Mouse (Mus musculus) monocyte, adult 2 months (primary cell): ENCODE measurements around the gene Anln.
"Not testable (repeated sequence)": the region's sequence is repeated elsewhere in the genome, so short reads cannot be mapped to it uniquely, and the experiment has no call there.

Experiments
- DNase-seq, 2 experiments: peaks; one replicate each; pipeline ENCODE4 v3.0.0; 2022; ENCODE audit warnings: low spot score in 2 of 2, low read depth in 1 of 2

The Anln gene

DNA sequence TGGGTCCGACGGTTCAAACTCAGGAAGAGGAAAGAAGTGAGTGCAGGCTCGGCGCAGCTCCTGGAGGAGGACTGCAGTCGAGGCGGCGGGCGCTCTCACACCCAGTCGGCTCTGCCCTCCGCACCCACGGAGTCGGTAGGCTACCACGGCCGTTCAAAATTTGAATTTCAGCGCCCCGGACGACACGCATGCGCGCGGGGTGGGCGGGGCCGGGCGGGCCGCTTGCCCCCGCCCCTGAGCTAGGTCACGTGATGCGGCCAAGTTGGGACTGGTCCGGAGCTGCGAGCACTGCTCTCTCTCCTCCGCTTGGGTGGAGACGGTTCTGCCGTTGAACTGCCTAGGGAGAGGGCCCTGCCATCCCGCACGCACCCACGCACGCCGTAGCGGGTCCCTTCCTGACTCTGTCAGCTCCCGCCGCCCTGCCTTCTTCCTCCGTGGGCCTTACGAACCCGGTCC is at the start of gene Anln:
Gene Anln, minus strand, starts transcription at position 168 of the 456 bp plus-strand sequence.
- peak; percentile 71 to 82 for DNase-seq

DNA sequence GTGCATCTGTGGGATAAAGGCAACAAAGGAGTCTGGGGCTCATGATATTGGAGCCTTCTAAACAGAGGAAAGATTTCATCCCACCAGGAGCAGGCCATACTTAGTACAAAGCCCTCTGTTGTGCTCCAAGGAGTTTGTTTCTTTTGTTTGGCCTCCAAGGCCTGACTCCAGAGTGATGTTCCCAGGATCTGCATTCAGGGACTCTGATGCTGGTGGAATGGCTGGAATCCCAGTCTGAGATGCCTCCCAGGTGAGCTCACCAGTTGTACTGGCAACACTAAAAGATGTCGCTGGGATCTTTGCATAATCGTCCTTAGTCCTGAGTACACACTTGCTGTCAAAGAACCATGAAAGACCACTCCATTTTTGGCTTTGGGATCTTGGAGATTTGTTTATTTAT is 45.1 kb upstream of the Anln start:
- no peak for DNase-seq

DNA sequence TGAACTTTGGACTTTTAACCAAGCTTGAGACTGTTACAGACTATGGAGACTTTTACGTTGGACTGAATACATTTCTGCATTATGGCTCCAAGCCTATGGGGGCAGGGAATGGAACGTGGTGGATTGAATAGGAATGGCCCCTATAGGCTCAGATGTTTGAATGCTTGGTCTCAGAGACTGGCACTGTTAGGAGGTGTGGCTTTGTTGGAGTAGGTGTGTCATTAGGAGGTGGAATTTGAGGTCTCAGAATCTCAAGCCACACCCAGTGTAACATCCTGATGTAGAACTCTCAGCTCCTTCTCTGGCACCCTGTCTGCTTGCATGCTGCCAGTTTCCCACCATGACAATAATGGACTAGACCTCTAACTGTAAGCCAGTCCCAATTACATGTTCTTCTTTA is 44.2 kb upstream of the Anln start:
- no peak for DNase-seq

DNA sequence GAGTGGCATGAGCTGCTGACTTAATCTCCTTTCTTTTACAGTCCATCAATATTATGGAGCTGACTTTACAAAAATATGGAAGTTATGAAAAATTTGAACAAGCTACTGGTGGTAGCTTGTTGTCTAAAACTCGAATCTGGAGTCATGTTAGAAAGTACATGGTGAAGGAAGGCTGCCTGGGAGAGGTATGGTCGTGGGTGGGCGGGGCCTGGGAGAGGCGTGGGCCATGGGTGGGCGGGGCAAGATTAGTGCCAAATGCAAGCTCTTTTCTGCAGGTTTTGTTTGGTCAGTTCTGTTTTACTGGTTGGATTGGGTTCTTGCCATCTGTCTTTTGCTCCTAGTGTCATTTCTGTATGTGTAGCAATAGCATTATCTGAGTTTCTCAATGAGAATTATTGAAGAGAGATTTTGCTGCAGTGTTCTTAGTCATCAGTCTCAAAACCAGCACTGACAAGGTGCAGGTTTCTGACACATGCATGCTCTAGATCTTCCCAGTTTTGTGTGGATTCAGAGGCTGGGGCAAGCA is 41.4 kb upstream of the Anln start:
- no peak for DNase-seq

DNA sequence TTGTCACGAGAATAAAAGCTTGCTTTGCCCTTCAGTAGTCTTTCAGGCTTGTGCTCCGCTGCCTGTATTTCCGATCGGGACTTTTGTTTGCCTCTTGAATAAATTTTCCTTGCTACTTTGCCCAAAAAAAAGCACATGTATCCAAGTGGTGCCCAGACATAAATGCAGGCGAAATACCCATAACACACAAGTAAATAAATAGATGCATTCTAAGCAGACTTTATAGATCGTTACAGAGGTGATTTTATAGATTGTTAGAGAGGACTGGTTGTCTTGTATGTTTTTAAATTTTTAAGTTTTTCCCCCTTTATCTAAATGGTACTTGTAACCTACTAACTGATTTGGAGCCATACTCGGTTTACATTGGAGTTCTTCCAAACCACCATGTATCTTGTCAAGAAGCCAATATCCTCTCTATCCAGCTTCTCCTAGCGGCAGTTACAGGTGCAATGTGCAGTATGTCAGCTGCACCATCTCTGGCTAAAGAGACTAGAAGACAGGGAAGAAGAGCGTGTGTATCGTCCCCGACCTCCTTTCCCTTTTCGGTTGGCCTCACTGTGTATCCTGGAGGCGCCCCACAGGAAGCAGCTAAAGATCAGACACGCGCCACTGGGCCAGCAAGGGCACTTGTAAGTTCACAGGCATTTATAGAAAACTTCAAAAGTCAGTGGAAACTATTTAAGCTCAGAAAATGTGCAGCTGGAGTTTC is 40.7 kb upstream of the Anln start:
- DNase-seq: no peak

DNA sequence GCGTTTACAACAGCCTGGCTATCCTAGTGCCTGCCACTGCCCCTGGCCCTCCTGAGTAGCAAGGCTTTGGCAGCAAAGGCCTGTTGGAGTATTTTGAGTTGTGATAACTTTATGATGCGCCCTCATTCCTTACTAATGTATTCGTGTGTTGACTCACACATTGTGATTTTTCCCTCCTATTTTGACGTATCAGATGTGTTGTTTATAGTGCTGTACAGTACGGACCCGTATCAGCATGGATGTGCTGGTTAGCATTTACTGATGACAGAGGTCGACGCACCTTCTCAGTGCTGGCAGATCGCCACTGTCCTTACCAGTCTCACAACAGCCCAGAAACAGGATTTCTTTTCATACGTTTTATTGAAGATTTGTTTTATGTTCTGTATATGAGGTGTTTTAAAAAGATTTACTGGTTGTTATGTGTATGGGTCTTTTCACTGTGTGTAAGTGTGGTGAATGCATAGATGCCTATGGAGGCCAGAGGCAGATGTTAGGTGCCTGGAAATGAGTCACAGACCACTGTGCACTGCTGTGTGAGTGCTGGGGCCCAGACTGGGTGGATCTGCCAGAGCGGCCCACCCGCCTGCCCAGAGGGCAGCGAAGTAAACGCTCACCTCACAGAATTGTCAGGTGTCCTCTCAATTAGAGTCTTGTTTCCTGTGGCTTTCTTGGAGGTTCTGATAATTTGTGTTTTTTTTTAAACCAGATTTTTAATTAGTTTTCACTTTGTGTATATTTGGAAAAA is 39.9 kb upstream of the Anln start:
- no peak for DNase-seq

DNA sequence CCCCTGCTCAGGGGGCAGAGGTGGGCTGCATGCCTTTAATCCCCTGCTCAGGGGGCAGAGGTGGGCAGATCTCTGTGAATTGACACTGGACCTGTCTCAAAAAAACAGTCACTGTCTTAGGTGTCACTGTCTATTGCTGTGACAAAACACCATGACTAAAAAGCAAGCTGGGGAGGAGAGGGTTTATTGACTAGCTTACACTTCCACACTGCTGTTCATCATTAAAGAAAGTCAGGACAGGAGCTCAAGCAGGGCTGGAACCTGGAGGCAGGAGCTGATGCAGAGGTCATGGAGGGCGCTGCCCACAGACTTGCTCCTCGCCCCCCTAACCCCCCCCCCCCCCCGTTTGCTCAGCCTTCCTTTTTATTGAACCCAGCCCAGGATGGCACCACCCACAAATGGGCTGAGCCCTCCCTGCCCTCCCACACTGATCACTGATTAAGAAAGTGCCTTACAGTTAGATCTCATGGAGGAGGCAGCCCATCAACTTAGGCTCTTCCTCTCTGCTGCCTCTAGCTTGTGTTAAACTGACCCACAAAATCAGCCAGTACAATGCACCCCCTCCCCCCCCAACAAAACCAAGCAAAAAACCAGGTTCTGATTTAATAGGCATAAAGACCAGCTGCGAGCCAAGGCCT is 39.2 kb upstream of the Anln start:
- no peak for DNase-seq

DNA sequence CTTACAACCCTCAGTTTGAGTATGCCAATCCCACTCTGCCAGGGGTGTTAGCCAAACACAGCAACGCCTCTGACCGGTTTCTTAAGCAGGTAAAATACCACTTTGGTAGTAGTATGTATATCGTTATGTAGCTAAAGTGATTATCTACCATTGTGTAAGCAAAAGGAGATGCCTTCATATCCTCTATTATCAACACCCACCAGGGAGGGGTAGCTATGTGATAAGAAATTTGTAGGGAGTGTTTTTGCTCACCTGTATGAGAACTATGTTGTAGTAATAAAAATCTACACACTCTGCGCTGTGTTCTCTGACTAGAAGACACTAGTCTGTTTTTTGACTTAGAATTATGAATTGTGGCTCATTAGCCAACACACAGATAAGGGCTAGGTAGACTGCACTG is 35.7 kb upstream of the Anln start:
- DNase-seq: no peak

DNA sequence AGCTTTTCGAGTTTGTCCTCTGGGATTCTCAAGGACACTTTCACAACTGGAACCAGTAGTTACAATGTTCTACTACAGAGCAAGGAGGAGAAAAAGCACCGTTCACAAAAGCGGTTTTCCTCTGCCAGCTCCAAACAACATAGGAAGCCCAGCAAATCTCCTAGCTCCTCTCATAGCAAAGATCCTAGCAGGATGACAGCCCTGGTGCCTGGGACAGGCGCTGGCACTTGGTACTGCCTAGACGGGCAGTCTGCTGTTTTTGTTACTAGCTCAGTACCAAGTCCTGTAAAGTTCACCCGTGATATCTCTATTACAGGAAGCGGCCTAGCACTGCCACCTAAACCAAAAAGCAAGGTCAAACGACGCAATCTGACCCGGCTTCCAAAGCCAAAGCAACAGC is 35.2 kb upstream of the Anln start:
- no peak for DNase-seq

DNA sequence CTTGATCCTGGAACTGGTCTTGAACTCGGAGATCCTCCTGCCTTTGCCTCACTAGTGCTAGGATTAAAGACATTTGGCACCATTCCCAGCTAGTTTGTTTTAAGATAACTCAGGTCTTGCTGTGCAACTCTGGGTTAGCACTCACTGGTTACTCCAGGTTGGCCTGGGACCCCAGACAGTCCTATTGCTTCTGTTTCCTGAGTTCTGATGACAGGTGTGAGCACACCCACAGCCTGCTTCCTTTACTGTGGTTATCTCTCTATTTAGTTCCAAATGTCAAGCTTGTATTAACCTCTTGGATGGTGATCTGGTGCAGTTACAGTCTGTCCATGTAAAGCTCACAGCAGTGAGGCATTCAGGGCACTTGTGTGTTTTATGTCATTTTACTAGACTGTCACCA is 34.5 kb upstream of the Anln start:
- no peak for DNase-seq

DNA sequence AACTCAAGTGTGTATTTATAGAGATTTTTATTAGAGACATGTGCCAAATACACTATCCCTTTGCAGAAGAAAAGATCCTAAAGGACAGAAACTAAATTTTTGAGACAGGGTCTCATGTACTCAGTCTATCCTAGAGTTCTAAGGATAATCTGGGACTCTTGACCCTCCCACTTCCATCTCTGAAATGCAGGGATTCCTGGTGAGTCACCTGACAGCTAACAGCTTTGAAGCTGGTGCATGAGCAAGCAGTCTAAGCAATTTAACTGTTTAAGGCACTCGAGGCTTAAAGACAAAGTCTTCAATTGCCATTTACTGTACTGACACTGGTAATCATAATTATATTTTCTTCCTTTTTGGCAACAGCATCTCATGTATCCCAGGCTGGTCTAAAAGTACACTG is 33.6 kb upstream of the Anln start:
- no peak for DNase-seq

DNA sequence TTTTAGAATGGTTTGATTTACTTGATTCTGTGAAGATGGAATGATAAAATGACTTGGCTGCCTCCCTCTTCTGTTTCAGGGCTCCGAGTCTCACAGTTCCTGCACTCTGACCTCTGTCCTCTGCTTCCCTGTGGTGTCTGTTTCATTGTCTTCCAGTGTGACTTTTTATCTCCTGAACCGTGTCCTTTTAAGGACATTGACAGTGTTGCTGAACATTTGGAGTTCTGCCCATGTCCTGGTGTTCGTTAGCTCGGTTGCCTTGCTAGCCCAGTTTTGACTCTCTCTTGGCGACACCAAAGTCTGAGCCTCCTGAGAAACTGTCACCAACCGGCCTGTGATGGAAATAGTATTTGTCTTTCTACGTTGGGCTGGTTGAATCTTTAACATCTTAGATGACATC is 31.5 kb upstream of the Anln start:
- no peak for DNase-seq

DNA sequence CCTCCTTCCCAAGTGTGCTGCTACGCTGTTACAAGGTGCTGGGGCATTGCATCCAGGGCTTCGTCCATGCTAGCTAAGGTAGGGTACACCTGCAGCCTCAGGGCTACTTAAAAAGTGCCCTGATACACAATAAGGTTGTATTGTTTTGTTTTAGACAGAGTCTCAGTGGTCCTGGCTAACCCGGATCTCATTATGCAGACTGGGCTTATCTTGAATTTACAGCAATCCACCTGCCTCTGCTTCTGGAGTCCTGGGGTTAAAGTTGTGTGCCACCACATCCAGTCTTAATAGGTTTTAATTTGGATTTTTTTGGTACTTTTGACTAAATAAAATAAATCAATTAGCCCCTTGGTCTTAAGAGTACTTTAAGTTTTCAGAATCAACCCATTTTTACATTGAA is 30.9 kb upstream of the Anln start:
- no peak for DNase-seq

DNA sequence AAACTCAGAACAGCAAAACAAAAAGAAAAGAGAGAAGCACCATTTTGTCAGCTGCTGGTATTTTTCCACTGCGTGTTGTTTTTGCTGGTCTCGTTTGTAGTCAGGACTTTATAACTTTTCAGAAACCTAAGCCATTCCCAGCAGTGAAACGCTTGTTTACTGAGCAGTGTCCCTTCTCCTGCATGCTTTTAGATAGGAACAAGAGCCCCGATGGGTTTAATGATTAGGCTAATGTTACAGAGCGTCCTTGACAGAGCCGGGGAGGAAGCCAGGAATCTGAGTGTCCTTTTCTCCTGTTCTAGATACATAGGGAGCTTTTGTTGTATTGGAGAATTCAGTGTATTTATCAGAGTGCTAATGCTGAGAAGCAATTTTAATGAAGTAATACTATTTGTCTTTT is 28.6 kb upstream of the Anln start:
- no peak for DNase-seq

DNA sequence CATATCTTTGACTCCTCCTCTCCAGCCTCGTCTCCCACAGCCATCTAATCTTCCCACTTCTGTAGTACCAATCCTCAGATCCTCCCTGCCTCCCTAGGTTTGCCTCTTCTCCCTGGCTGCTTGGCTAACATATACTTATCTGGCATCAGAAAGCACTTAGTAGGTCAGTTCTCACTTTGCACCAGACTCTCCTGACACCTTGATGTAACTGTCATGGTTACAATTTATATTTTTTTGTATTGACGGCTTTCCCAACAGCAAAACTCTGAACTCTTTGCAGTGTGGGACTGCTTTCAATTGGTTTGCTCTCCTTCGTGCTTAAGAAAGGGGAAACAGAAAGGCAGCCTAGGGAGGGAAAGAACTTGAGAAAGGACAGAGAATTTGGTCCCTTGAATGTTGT is 27.2 kb upstream of the Anln start:
- no peak for DNase-seq

DNA sequence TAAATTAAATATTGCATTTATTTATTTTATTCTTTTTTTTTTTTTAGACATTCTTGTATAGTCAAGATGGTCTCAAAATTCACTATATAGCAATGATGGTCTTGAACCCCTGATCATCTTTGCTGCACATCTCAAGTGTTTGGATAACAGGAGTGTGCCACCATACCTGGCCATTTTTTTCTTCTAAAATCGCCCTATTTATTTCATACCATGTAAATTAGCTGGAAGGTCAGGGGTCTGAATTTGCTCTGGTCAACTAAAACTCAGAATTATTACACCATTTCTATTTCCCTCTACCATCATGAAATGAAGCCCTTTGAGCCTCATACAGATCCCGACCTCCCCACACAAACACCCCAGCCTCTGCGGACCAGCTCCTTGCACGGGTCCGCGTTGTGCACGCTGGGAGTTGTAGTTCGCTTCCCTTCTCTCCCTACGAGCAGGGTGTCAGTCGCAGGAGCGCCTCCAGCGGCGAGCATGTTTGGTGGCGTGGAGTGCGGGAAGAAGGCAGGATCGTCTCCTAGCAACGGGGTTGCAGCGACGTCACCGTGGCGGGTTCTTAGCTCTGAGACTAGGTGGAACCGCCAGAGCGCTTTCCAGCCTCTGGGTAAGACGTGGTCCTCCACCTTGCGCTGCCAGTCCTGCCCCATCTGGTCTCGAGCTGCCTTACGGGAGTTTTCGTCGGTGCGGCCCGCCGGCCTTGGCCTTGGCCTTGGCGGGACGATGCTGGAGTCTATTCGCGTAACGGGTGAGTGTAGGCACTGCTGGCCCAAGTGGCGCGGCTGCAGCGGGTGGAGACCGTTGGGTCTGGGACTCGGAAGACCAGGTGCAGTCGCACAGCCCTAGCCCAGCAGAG is 22.2 kb upstream of the Anln start, which contains the start of gene 9530077C05Rik:
Gene 9530077C05Rik, plus strand, starts transcription at position 512 of the 856 bp plus-strand sequence.
- peak; percentile 86 to 89 for DNase-seq

DNA sequence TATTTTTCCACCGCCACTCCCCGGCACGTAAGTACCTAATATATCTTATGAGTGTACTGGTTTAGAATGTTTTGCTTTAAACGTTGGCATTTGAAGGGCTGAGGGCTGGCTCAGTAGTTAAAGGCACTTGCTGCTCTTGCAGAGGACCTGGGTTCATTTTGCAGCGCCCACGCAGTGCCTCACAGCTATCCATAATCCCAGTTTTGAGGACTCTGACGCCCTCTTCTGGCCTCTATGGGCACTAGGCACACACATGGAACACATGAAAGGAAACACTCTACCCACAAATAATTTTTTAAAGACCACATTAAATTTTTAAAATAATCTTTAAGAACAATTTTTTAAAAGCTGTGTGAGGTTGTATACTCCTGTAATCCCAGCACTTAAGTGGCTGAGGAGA is 20.5 kb upstream of the Anln start:
- no peak for DNase-seq

DNA sequence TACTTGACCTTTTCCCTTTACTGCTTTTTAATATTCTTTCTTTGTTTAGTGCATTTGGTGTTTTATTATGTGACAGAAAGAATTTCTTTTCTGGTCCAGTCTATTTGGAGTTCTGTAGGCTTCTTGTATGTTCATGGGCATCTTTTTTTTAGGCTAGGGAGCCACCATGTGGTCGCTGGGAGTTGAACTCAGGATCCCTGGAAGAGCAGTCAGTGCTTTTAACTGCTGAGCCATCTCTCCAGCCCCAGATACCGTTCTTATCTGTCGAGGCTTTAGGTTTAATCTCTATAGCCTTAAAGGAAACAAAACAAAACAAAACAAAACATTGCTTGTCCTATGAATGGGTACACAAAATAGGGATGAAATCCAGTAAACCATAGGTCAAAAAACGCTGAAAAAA is 19.4 kb upstream of the Anln start:
- DNase-seq: not testable (repeated sequence)

DNA sequence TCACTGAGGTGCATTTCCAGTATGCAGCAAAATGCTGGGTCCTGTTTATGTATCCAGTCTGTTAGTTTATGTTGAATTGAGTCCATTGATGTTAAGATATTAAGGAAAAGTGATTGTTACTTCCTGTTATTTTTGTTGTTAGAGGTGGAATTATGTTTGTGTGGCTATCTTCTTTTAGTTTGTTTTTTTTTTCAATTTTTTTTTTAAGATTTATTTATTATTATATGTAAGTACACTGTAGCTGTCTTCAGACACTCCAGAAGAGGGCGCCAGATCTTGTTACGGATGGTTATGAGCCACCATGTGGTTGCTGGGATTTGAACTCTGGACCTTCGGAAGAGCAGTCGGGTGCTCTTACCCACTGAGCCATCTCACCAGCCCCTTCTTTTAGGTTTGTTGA is 18.6 kb upstream of the Anln start:
- DNase-seq: not testable (repeated sequence)

DNA sequence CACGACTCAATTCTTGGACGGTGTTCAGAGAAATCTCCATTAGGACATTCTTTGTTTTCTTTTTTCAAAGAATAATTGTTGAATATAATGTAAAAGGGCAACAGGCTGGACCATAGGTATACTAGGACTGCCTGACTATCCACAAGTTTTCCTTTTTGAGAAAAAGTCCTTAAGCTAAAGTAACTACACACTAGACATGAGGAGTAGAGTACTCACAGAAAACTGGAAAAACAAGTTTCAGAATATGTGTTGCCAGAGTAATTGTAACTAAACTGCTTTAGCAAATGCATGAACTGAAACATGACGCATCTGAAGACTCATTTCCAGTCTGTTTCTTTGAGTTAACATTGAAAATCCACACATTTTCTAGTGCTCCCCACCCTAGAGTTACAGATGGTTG is 16.4 kb upstream of the Anln start:
- DNase-seq: no peak

DNA sequence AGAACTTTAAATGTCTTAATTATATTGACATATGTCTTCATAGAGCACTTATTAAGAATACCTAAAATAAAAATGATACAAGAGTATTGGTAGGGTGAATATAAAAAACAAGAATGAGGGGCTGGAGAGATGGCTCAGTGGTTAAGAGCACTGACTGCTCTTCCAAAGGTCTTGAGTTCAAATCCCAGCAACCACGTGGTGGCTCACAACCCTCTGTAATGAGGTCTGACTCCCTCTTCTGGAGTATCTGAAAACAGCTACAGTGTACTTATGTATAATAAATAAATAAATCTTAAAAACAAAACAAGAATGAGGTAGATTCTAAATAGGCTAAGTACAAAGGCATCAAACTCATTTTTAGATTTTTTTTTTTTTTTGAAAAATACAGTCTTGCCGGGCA is 14.5 kb upstream of the Anln start:
- DNase-seq: not testable (repeated sequence)
